Mouse (Mus musculus) ES-E14 (cell line): ENCODE results near the gene Ldhb. TPM values are rescaled to one million over a fixed set of nuclear protein-coding genes. Genes with fewer than 3 reads are reported as not detected.

Experiments used
- DNase-seq: peaks from one replicate; pipeline ENCODE4 v3.0.0-alpha.2; 2013; ENCODE audit warnings: low read depth, low spot score
- H3K27ac ChIP-seq: 2 replicates; pipeline ENCODE4 v1.5.1; 2012; ENCODE audit warnings: low read depth, mild to moderate bottlenecking, low read length, moderate library complexity, mixed read lengths; ENCODE audit not compliant: poor library complexity, insufficient read depth, severe bottlenecking
- H3K36me3 ChIP-seq: 2 replicates; pipeline ENCODE4 v1.6.1; 2012; ENCODE audit warnings: mild to moderate bottlenecking, low read length, moderate library complexity, mixed read lengths; ENCODE audit not compliant: control insufficient read depth, poor library complexity, insufficient read depth, severe bottlenecking
- H3K4me1 ChIP-seq, 2 experiments: fragments of 150-350 bp in 1 of 2; sonication (generic) in 1 of 2; 2 replicates each; pipeline ENCODE4 v1.6.1; 2012; ENCODE audit warnings: low read length in 2 of 2, mild to moderate bottlenecking in 1 of 2, mixed read lengths in 1 of 2; ENCODE audit not compliant: control insufficient read depth in 2 of 2, insufficient read depth in 2 of 2, poor library complexity in 1 of 2
- H3K4me3 ChIP-seq, 2 experiments: fragments of 150-350 bp in 1 of 2; sonication (generic) in 1 of 2; 2 replicates each; pipeline ENCODE4 v1.5.1; 2012; ENCODE audit warnings: low read length in 2 of 2, low read depth in 1 of 2, mild to moderate bottlenecking in 1 of 2, mixed read lengths in 1 of 2; ENCODE audit not compliant: insufficient read depth in 1 of 2, poor library complexity in 1 of 2, severe bottlenecking in 1 of 2
- H3K9ac ChIP-seq: 2 replicates; pipeline ENCODE4 v1.6.1; 2012; ENCODE audit warnings: low read depth, mild to moderate bottlenecking, low read length, mixed read lengths; ENCODE audit not compliant: poor library complexity, insufficient read depth, severe bottlenecking
- H3K9me3 ChIP-seq: fragments of 150-350 bp; sonication (generic); 2 replicates; pipeline ENCODE4 v1.6.1; 2012; ENCODE audit warnings: low read depth, mild to moderate bottlenecking, low read length; ENCODE audit not compliant: control insufficient read depth, insufficient read depth
- CHD2 ChIP-seq: IDR thresholded peaks from 2 replicates; pipeline ENCODE4 v1.6.1; 2014; ENCODE audit warnings: mild to moderate bottlenecking, low read depth, low read length, inconsistent platforms
- HCFC1 ChIP-seq: IDR thresholded peaks from 2 replicates; pipeline ENCODE4 v1.6.1; 2012; ENCODE audit warnings: low read length, inconsistent platforms, borderline replicate concordance; ENCODE audit not compliant: insufficient read depth
- MAFK ChIP-seq: IDR thresholded peaks from 2 replicates; pipeline ENCODE4 v1.6.1; 2014; ENCODE audit warnings: mild to moderate bottlenecking, low read depth, low read length, inconsistent platforms; ENCODE audit not compliant: insufficient read depth
- ZC3H11A ChIP-seq: IDR thresholded peaks from 2 replicates; pipeline ENCODE4 v1.6.1; 2012; ENCODE audit warnings: low read depth, mild to moderate bottlenecking, inconsistent platforms, low read length, borderline replicate concordance
- ZNF384 ChIP-seq: IDR thresholded peaks from 2 replicates; pipeline ENCODE4 v1.6.1; 2012; ENCODE audit warnings: low read depth, low read length, inconsistent platforms
- in situ Hi-C, 2 experiments: fragments of 600-800 bp; cut with MboI; formaldehyde crosslinking; loops; one replicate each; pipeline ENCODE4 v1.15.1; 2025; ENCODE audit warnings: low sequenced_read_pairs in 2 of 2, inconsistent platforms in 1 of 2; ENCODE audit not compliant: unreplicated experiment in 2 of 2
- total RNA-seq: library from RNA; depleted of rRNA; stranded (reverse); fragments of 300-350 nt; gene quantifications from 2 replicates; pipeline ENCODE4 v1.2.3, GENCODE M21; 2012; rRNA removed

The Ldhb gene
- total RNA-seq: 139 and 178 TPM in 2 replicates

GRCm38 (mm10) chr6:142507785-142508162 lies at the start of gene Ldhb:
TSS of gene Ldhb (minus strand) at chr6:142507957.
- H3K4me1 ChIP-seq: peaks cover 15 to 23% of the 10 kb centered on the region in 2 experiments
- TF ChIP-seq MAFK (peak; percentile 32; the same call in 1 of the 2 replicates), HCFC1 (no peak), CHD2 (no peak; the same call in 1 of the 2 replicates), ZNF384 (no peak)
- H3K9ac ChIP-seq: peak within 1 kb of the TSS; percentile 67
- in situ Hi-C loops: no loop called here
- no peaks in the 10 kb centered on the region for H3K9me3 ChIP-seq
- H3K4me3 ChIP-seq: peak within 1 kb of the TSS; percentile 74 to 90
- H3K36me3 ChIP-seq: peaks cover 9% of the 10 kb centered on the region; the same call in 1 of the 2 replicates
- DNase-seq: peak; percentile 91
- H3K27ac ChIP-seq: peak within 1 kb of the TSS; percentile 3

- Histone ChIP-seq H3K4me1 (no peaks in the 10 kb centered on the region), H3K4me3 (no peak overlapping the region), H3K36me3 (no peaks in the 10 kb centered on the region), H3K27ac (no peak overlapping the region), H3K9me3 (no peaks in the 10 kb centered on the region), H3K9ac (no peak overlapping the region)
- no peak for DNase-seq
- TF ChIP-seq CHD2: no peak
- TF ChIP-seq ZNF384: no peak
- TF ChIP-seq HCFC1: no peak
- TF ChIP-seq ZC3H11A: no peak
- no peak for TF ChIP-seq MAFK
- in situ Hi-C loops: no loop called here
Measured at GRCm38 (mm10) chr6:142555988-142556387, 48.2 kb upstream of the Ldhb start.

DNA sequence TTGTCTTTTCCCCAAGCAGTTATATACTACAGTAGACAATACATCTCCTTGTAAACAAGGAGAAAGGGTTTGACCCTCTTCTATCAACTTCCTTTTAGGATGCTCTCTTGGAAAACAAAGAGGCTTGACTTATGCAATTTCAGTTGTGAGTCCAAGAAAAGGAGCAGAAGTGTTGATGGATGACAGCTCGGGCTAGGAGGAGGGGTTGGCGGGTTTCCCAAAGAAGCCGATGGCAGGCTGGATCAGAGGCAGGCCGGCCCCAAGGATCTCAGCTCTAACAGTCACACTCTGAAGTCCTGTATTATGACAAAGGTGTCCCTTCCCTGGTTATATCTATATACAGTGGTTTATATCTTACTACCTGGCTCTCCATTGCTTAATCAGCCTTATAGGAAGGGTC lies 43.7 kb upstream of the Ldhb start:
- DNase-seq: no peak
- Histone ChIP-seq H3K4me3 (no peak overlapping the region), H3K27ac (no peak overlapping the region), H3K36me3 (no peaks in the 10 kb centered on the region), H3K9ac (no peak overlapping the region), H3K4me1 (no peaks in the 10 kb centered on the region), H3K9me3 (no peaks in the 10 kb centered on the region)
- in situ Hi-C loops: no loop called here
- TF ChIP-seq HCFC1 (no peak), ZC3H11A (no peak)

DNA sequence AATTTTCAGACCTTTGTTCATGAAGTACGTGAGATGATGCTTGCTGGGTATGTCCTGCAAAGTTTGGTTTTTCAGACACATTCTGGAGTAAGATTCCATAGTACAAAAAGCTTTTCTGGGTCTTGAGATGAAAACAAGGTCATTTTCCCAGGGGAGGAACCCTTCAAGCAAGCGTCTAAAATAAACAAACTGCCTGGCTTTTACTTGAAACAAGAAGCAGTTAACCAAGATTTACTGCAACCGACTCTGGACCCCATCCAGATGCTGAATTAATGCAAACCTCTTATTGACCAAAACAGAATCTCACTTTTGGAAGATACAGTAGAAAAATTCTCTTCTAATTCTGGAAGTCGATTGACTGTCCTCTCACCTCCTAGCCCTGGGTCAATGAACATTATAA lies 43.1 kb upstream of the Ldhb start:
- H3K27ac ChIP-seq: no peak overlapping the region
- no peak for DNase-seq
- no peak overlapping the region for H3K4me3 ChIP-seq
- no peaks in the 10 kb centered on the region for H3K4me1 ChIP-seq
- no peak overlapping the region for H3K9ac ChIP-seq
- in situ Hi-C loops: no loop called here
- no peaks in the 10 kb centered on the region for H3K9me3 ChIP-seq
- no peaks in the 10 kb centered on the region for H3K36me3 ChIP-seq
- TF ChIP-seq HCFC1: no peak
- no peak for TF ChIP-seq CHD2
- TF ChIP-seq MAFK: no peak
- TF ChIP-seq ZNF384: no peak
- TF ChIP-seq ZC3H11A: no peak

- in situ Hi-C loops: no loop called here
- H3K36me3 ChIP-seq: no peaks in the 10 kb centered on the region
- H3K4me1 ChIP-seq: no peaks in the 10 kb centered on the region
- no peak overlapping the region for H3K9ac ChIP-seq
- TF ChIP-seq CHD2 (no peak), ZC3H11A (no peak), HCFC1 (no peak), MAFK (no peak), ZNF384 (no peak)
- no peaks in the 10 kb centered on the region for H3K9me3 ChIP-seq
- H3K4me3 ChIP-seq: no peak overlapping the region
- H3K27ac ChIP-seq: no peak overlapping the region
- DNase-seq: no peak
Measured at GRCm38 (mm10) chr6:142548377-142548776, 40.6 kb upstream of the Ldhb start.
